Mouse (Mus musculus): ENCODE data around the gene Celf5.

Gene Celf5

DNA sequence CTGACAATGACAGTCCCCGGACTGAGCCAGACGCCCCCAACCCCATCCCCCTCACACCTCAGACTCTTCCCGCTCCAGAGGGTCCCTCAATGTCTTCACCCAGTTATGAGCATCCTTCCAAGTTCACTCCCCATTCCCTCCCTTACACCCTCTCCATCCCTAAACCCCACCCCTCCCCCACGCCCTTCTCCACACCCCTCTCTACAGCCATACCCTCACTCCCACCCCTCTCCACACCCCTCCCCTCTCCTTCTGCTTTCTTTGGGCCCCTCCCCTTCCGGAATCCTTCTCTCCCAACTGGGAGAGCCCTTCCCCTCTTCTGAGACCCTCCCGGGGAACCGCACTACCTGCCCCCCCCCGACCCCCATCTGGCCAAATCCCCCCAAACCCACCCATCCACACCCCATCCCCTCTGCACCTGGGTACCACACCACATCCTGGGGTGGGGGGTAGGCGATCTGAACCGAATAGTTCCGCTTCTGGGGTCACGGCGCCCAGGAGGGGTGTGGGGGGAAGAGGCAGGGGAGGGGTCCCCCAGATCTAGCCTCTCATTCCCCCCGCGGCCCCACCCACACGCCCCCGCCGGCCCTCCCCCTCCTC lies 10.0 kb downstream of the Celf5 start:
- no peak for DNase-seq (ENCODE audit: low spot score)

DNA sequence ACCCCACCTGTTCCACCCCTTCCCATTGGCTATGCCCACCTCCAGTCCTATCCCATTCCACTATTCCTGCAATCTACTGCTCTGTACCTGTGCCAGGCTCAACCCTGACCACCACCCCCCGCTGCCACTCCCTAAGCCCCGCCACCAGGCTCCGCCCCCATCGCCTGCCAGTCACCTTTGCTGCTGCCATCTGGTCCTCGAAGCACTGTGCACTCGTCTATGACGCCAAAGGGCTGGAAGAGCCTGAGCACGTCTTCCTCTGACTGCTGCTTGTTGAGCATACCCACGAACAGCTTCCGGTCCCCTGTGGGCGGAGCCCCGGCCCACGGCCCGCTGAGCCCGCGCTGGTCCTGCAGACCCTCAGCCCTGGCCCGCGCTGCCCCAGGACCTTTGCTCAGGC lies 12.1 kb downstream of the Celf5 start:
- no peak for DNase-seq (ENCODE audit: low spot score)

DNA sequence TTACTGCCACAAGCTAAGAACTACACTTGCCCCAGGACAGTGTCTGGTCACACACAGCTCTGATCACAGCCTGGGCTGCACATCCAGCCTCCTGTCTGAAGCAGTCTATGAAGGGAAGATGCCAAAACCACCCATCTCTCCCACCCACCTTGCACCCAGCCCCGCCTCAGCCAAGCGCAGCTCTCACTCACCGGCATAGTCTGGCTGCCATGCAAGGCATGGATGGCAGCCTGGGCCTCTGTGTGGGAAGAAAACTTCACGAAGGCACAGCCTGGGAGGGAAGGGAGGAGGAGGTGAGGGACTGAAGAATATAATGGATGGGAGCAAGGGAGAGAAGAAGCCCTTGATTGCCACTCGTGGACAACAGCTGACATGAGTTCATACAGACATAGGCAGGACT lies 13.3 kb downstream of the Celf5 start:
- DNase-seq (ENCODE audit: low spot score): no peak

DNA sequence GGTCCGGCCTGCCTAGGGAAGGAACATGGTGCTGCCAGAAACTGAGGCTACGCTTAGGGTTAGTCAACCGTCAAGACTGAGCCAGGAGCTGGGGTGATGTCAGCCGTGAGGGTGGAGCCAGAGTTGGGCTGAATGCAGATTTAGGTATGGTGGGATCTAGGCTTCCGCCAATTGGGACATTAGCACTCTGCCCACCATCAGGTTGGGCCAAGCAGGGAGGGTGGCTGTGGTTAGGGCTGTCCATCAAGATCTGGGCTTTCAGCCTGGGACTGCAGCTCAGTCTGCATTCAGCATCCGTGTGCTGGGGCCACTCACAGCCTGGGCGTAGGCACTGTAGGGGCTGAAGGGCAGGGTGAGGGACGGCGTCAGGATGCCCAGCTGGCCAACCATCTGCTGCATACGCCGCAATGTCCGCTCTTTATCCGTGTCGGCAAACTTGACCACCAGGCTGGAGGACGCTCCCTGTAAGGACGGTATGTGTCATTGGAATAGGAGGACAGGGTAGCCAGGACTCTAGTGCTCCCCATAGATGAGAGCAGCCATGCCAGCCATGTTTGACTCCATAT lies 14.8 kb downstream of the Celf5 start:
- DNase-seq (ENCODE audit: low spot score): no peak

DNA sequence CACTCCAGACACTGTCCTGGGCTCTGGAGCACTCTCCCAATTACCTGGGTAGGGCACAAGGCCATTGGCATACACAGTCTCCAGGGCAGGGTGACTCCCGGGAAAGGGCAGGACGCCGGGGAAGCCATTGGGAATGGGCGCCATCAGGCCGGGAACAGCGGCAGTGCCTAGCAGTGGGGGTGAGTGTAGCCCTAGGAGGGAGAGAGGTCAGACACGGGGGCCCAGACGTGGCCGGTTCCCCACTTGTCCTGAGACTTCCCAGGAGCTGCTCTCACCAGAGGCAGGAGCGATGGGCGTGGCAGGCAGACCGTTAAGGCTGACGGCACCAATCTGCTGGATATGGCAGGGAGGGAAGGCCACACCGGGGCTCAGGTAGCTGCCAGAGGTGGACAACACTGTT lies 15.6 kb downstream of the Celf5 start:
- no peak for DNase-seq (ENCODE audit: low spot score)

DNA sequence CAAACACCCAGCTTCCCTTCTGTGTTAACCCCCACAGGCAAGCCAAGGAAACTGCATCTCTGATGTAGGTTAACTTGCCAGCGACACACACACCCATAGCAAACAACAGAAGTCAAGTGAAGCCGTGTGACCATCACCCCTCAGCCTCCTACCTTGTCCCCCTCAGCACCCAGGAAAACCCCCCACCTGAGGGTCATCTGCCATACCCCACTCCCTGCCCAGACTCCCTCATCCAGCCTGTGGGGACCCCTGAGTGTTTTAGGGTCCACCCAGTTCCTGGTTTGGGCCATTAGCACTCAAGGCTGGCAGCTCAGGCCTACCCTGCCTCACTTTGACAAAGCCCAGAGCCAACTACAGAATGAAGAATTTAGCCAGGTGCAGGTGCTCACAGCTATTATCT lies 16.4 kb downstream of the Celf5 start:
- no peak for DNase-seq (ENCODE audit: low spot score)

DNA sequence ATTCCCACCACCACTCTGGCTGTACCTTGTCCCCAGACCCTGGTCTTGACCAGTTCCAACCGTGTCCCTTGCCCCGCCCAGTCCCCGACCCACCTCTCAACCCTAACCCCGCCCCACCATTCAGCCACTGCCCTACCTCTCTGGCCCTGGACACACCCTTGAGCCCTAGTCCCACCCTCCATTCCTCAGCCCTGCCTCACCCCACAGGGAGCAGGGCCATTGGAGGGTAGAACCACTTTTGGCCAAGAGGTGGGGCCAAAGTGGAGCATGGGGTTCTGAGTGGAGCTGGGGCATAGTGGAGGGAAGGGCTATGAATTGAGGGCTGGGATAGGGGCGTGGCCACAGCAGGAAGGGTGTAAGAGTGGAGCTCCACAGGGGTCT lies 17.3 kb downstream of the Celf5 start:
- DNase-seq (ENCODE audit: low spot score): peak; percentile 6

DNA sequence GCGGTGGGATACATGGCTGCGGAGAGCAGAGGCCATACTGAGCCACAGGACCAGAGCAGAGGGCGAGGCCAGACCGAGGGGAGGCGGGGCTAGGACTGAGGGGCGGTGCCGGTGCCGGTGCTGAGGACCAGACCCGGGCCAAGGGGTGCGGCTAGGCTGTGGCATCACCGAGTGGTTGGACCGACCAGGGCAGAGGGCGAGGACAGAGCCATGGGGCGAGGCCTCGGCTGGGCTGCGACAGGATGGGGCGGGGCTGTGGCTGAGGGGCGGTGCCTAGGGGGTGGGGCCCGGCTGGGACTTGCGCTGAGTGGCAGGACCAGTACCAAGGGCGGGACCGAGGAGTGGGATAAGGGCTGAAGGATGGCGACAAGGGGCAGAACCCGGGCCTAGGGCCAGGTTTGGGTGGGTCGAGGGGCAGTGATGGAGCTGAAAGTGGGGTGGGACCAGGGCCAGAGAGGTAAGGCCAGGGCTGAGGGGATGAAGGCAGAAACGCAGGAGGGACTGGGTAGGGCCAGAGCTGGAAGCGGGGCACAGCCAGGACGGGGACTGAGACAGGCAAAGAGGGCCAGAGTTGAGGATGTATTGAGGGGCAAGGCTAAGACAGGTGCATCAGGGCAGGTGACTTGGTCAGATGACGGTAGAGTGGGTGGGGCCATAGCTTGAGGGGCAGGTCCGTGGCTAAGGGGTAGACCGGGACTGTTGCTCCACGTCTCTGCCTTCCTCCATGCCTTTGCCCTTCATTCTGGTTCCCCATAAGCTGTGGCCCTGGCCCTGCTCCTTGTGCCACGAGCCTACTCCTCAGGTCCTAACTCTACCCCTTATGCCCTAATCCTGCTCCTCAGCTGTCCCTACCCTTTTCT lies 17.9 kb downstream of the Celf5 start:
- DNase-seq (ENCODE audit: low spot score): peak; percentile 57

DNA sequence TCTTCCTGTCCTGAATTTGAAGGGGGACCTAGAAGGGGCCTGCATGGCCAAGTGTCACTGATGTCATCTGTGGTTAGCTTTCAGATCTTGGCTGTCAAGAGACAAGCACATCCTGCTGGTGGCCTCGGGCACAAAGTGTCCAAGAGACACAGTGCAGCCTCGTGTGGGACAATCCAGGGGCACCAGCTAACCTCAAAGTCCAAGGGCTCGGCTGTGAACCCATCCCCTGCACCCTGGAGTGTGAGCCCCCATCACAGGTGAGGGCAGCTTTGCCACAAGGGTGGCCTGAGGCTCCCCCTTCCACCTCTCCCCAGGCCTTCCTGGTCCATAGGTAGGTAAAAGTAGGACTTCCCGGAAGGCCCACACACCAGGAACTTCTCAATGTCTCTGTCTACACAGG lies 19.0 kb downstream of the Celf5 start:
- peak; percentile 5 for DNase-seq (ENCODE audit: low spot score)

DNA sequence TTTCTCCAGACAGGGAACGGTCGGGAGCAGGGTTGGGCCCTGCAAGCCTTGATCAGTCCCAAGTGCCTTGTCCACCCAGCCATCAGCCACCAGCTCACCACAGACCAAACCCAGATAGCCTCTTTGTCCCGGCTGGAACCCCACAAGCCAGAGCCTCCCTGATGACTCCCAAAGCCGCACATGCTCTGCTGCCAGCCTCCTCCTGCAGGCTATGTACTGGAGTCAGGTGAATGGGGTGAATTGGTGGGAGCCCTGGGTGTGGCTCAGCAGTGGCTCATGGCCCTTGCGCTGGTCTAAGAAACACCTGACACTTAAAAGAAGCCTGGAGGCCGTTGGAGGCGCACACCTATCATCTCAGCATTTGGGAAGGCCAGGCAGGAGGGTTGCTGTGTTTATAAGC lies 19.6 kb downstream of the Celf5 start:
- peak; percentile 3 for DNase-seq (ENCODE audit: low spot score)

DNA sequence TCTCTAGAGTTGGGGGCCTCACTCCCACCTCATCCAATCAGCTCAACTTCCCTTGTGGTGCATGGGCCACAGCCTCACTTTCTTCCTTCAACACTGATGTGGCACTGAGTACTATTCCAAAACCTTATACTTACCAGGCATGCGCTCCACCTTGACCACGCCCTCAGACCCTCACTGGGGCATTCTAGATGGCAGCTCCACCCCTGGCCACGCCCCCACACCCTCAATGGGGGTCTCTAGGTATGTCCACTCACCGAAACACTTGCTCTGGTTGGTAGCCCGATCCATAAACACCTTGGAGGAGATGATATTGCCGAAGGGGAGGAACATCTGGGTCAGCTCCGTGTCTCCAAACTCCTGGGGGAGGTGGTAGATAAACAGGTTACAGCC lies 20.1 kb downstream of the Celf5 start:
- peak; percentile 31 for DNase-seq (ENCODE audit: low spot score)

DNA sequence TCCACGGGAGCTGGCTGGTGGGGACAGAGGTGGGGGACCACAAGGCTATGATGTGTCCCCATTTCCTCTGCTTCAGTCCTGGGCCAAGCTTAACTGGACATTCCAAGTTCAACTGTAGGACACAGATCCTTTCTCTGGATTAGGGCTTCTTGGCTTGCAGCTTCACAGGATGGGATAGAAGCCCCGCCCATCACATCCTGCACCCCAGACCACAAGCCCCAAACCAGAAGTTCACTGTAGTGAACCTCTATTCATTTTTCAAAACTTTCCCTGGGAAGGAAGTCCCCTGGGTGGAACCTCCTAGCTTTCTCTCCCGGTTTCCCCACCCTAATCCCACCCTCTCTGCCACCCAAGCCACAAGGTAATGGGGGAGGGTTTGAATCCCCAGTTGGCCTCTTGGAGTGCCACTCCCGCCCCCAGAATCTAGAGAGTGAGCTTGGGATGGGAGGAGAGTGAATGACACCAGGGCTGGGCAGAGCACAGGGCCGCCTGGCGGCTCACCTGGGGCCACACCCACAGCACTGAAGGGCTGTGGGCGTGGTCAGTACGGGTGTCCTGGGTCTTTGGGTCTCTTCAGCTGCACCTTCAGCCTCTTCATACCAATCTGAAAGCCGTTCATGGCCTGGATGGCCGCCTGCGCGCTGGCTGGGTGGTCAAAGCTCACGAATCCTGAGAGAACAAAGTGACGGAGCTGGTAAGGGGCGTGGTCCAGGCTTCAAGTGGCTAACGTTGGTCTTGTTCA lies 20.7 kb downstream of the Celf5 start:
- peak; percentile 3 for DNase-seq (ENCODE audit: low spot score)

DNA sequence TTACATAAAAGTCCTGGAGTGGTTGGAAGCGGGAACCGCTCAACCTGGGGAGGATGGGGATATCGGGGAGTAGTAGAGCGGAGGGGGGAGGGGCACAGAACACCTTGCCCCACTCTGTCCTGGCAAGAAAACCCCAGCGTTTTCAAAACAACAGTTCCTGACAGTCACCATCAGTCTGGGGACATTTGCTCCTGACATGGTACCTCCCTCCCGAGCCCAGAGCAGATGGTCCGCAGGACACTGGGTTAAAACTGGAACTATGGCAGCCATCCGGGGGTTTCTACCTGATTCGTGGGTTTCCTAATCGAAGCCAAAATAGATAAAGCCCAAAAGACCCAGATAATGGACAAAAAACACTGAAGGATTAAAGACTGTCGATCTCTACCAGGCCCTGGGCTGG lies 21.6 kb downstream of the Celf5 start:
- DNase-seq (ENCODE audit: low spot score): no peak

DNA sequence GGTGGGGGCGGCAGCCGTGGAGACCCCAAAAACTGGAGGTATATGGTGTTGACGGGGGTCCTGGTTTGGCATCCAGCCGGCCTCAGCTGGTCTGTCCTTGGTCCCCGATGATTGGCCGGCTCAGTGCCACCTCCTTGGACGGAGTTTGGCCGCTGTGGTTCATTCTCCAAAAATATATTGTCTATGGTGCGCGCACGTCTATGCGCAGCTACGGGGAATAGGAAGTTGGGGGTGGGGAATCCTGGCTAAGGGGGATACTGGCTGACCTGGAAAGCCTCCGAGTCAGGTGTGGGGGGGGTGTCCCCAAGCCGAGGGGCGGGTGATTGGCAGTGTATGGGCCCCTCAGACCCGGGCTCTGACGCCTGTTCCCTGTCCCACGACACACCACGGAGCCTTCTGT lies 22.0 kb downstream of the Celf5 start:
- no peak for DNase-seq (ENCODE audit: low spot score)

DNA sequence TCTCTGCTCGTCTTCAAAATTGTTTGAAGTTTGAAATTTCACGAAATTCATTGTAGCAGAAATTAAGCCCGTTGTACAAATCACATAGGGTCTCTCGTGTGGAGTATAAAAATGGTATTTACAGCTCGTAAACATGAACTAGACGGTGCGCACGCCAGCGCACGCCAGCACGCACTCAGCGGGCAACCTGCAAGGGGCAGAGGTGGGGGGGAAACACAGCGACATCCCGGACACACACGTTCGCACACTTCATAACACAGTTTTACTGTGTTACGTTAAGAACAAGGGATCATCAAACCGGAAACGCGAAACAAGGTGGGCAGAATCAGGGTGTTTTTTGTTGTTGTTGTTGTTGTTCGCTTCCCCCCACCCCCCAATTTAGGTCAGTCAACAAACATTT lies 23.1 kb downstream of the Celf5 start:
- no peak for DNase-seq (ENCODE audit: low spot score)

DNA sequence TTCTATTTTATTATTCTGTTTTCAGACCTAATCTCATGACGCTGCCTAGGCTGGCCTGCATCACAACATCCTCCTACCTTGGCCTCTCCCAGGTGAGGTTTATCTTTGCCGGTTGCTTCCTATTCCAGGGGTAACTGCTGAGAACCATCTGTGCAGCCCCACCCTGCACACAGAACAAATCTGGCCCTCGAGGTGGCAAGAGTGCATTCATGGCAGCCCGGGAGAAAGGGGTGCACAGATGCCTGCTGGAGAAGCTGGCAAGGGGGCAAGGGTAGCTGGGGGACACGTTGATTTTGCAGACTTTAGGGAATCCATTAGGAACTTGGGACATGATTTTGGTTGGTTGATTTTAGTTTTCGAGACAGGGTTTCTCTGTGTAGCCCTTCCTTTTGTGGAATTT lies 24.2 kb downstream of the Celf5 start:
- peak; percentile 3 for DNase-seq (ENCODE audit: low spot score)

DNA sequence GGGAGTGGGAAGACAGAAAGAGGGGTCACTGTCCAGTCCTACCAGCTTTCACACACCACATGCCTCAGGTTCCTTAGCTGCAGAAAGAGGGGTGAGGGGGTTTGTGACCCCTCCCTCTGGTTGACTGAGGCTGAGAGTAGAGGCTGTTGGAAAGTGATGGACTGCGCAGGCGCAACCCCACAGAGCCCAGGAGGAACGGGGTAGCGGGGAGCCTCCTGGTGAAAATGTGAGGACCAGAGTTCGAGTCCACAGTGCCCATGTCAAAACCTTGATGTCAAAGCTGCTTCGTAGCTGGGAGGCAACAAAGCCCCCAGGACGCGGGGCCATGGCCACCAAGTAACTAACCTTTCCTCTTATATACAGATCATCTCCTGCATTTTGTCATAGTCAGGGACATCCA lies 24.9 kb downstream of the Celf5 start:
- DNase-seq (ENCODE audit: low spot score): peak; percentile 5

DNA sequence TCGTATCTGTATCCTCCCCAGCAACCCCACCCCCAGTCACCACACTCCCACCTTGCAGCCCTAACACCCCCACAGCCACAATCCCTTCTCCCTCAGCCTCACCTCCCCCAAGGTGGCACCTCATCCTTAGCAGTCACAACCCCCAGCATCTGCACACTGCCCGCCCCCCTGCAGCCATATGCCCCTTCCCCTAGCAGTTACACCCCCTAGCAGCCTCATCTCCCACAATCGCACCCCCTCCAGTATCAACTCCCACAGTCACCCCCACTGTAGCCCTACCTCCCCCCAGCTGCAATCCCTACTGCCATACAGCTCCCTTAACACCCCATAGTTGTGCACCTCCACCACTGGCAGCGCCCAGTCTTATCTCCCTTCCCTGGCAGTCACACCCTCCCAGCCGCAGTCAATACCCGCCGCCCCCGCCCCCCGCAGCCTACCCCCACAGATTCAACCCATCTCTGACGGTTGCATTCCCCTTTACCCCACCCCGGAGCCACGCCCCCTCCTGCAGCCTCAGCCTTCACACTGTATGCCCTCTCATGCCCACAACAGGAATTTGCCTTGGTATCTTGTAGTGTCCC lies 25.4 kb downstream of the Celf5 start:
- DNase-seq (ENCODE audit: low spot score): peak; percentile 3

DNA sequence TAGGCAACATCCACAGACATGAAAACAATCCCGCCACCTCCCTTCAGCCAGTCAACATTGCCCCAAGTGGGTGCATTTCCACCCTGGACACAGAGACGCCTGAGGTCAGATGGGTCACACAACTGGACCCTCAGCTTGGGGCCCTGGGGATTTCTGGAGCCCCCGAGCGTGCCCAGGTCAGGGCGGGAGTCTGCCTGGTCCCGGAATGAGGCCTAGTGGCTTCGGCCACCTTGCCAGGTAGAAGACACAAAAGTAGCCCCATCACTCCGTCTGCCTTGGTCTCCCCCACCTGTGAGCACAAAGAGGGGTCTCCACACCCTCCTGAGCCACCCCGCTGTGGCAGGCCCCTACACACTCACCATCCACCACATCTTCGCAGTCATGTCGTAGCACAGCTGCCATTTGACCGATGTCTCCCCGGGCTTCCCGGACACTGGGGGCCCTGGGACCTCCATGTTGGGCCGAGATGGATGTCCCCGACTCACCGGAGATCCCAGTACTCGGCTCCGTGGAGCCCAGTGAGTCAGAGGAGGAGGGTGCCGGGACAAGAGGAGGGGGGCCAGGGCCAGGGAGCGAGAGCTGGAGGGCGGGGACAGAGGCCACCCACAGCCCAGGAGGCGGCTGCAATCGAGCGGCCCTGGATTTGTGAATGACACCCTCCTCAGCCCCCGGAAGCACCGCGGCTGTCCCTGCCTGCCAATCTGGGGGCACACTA lies 27.2 kb downstream of the Celf5 start, which contains the start of gene Nfic:
Nfic (minus strand) TSS at position 455 of the 715 bp plus-strand sequence.
- DNase-seq (ENCODE audit: low spot score): peak; percentile 3

DNA sequence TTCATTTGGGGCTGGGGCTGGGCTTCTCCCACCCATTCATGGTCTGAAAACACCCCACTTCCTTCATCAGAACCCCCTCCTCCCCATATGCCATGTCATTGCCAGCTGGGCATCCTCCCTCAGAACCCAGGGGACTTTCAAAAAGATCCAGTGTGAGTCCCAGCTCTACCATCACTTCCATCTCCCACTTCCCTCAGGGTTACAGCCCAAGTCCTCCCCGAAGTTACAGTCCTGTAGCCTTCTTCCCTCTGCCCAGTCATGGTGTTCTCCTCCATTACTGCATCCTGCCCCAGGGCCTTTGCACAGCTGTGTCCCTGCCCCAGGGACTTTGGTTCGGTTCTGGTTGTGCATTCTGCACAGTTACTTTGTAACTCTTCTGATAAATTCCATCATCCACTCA lies 28.4 kb downstream of the Celf5 start:
- no peak for DNase-seq (ENCODE audit: low spot score)

DNA sequence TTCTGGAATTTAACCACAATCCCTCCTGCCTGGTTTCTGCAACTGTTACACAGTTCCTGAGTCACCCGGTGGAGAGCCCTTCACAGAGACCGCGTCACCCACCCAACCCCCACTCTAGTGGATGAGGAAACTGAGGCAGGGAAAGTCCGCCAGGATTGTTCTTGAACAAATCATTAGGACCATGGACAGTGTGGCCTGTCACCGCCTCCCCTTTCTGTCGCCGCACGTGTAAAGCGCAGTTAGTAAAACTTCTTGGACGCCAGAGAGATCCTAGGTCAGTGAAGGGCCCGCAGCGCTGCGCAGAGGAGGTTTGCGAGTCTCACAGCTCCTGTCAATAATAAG lies 29.6 kb downstream of the Celf5 start:
- no peak for DNase-seq (ENCODE audit: low spot score)
